Mouse (Mus musculus) neural tube, embryonic 11.5 days (tissue): ENCODE results near the gene Sucla2. TPM values are rescaled to one million over a fixed set of nuclear protein-coding genes. Genes with fewer than 3 reads are reported as not detected.
"Not testable (repeated sequence)": the region's sequence is repeated elsewhere in the genome, so short reads cannot be mapped to it uniquely, and the experiment has no call there.

Experiments used
- ATAC-seq: fragments of 200-750 bp; cut with Nextera tagmentation; 2 replicates; pipeline ENCODE4 v1.8.0; 2017; ENCODE audit warnings: moderate number of reproducible peaks, mild to moderate bottlenecking, moderate TSS enrichment, moderate library complexity; ENCODE audit not compliant: insufficient read depth, low FRiP score, low TSS enrichment
- DNase-seq: peaks from one replicate; pipeline ENCODE4 v3.0.0-alpha.2; 2015; ENCODE audit warnings: low spot score
- H3K27ac ChIP-seq: fragments of 300-500 bp; sonication (generic); 2 replicates; pipeline ENCODE4 v1.5.1; 2014; ENCODE audit warnings: low read depth, mild to moderate bottlenecking, low read length
- H3K27me3 ChIP-seq: fragments of 300-500 bp; sonication (generic); 2 replicates; pipeline ENCODE4 v1.6.1; 2014; ENCODE audit warnings: mild to moderate bottlenecking, low read length, mixed read lengths; ENCODE audit not compliant: control insufficient read depth, insufficient read depth
- H3K36me3 ChIP-seq: fragments of 300-500 bp; sonication (generic); 2 replicates; pipeline ENCODE4 v1.6.1; 2014; ENCODE audit warnings: mild to moderate bottlenecking, low read length, moderate library complexity, mixed read lengths; ENCODE audit not compliant: control insufficient read depth, insufficient read depth
- H3K4me1 ChIP-seq: fragments of 300-500 bp; sonication (generic); 2 replicates; pipeline ENCODE4 v1.6.1; 2014; ENCODE audit warnings: low read length, mixed read lengths; ENCODE audit not compliant: control insufficient read depth, insufficient read depth
- H3K4me2 ChIP-seq: fragments of 300-500 bp; sonication (generic); 2 replicates; pipeline ENCODE4 v1.6.1; 2014; ENCODE audit warnings: low read depth, mild to moderate bottlenecking, moderate library complexity
- H3K4me3 ChIP-seq: fragments of 300-500 bp; sonication (generic); 2 replicates; pipeline ENCODE4 v1.5.1; 2014; ENCODE audit warnings: low read depth, low read length
- H3K9ac ChIP-seq: fragments of 300-500 bp; sonication (generic); 2 replicates; pipeline ENCODE4 v1.6.1; 2014; ENCODE audit warnings: mild to moderate bottlenecking, low read length
- H3K9me3 ChIP-seq: fragments of 300-500 bp; sonication (generic); 2 replicates; pipeline ENCODE4 v1.6.1; 2016; ENCODE audit warnings: low read length; ENCODE audit not compliant: control insufficient read depth
- WGBS: fragments of 180-500 bp; shearing (Covaris S2); extraction: QIAGEN DNeasy Blood & Tissue Kit; methylation state at CpG from one replicate; pipeline ENCODE4 v1.1.7; 2014; 5-methylcytosine and 5-hydroxymethylcytosine counted together
- polyA plus RNA-seq: library from polyadenylated mRNA; unstranded; fragments of >200 nt; fragmentation: Nextera tagmentation; extraction: Ambion mirVana; gene quantifications from 2 replicates; pipeline ENCODE4 v1.2.1, GENCODE M21; 2014

Sucla2 gene
- polyA plus RNA-seq, 1 experiment from 2014 or later, result 112 TPM

DNA sequence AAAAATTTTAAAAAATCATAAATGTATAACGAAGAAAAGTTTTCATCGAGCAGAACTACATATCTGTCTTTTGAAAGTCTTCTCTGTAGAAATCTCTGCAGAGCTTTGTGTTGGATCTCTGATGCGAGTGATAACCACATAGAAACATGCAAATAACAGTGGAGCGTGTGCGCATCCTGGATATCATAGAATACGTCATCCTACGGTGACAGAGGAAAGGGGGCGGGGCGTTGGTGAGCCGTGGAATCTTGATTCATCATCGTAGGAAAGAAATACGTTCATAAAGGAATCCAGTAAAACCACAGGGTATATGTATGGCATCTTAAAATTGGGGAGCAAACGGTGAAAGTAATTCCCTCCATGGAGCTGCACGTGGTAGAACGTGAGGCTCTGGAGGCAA lies 17.9 kb upstream of the Sucla2 start:
- no peak overlapping the region for H3K9ac ChIP-seq
- no peaks in the 10 kb centered on the region for H3K27me3 ChIP-seq
- H3K4me3 ChIP-seq, result no peak overlapping the region
- WGBS, result 91% methylated on average over 15 of the region's 15 CpGs
- 0 out of 2 replicates have a peak, but pooled peaks cover 3% of the 10 kb centered on the region for H3K4me1 ChIP-seq
- no peak overlapping the region for H3K4me2 ChIP-seq
- H3K36me3 ChIP-seq, result no peaks in the 10 kb centered on the region; the same call in 1 of the 2 replicates
- H3K27ac ChIP-seq, result no peak overlapping the region
- ATAC-seq (no peak), DNase-seq (no peak)
- H3K9me3 ChIP-seq, result no peaks in the 10 kb centered on the region

DNA sequence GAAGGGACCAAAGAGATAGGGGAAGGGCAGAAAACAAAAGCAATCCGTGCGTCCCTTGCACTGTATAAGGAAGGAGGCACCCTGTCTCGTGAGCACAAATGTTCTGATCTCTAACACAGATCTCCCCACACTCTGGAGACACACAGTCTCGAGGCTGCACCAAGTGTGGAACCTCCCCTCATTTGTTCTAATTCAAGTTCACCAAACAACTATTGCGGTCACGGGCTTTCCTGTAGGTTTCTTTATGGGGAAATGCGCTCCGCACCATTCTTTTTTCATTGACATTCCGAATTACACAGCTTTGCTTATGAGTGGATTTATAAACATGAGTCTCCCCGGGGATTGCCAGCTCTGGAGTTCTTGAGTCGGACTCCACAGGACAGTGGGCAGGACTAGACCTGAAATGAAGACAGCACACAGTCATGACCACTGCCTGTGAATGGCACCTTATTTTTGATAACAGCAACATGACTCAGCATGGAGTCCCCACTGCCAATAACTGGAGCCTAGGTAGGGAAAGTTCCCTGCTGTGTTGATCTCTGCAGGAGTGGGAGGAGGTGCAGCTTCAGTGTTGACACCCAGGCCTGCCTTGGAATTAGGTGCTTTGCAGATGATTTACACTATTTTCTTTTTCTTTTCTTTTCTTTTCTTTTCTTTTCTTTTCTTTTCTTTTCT lies 17.3 kb upstream of the Sucla2 start:
- WGBS, result 79% methylated on average over 11 of the region's 11 CpGs
- no peaks in the 10 kb centered on the region for H3K27me3 ChIP-seq

DNA sequence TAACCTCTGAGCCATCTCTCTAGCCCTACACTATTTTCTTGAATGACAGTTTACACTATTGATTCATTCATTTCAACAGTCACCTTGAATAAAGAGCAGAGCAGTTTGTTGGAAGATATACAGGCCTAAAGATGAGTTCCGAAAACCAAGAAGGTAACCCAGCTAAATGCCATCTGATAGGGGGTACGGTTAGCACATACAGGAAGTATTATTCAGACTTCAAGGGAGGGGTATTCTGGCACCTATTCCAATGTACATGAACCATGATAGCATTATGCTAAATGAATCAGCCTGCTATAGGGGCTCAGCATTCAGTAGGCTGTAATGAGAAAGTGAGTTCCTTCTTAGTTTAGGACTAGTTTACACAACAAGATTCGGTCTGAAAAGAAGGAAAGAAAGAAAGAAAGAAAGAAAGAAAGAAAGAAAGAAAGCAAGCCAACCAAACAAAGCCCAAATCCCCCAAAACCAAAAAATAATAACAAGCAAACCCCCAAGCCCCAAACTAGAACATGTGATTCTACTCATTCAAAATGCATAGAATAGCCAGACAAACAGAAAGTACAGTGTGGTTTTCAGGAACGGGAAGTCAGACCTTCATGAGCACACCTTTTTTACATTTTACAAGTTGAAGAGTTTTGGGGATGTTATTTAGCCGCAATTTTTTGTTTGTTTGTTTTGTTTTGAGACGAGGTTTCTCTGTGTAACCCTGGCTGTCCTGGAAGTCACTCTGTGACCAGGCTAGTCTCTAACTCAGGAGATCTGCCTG lies 16.3 kb upstream of the Sucla2 start:
- no peak overlapping the region for H3K4me2 ChIP-seq
- H3K36me3 ChIP-seq, result peaks cover 2% of the 10 kb centered on the region; the same call in 1 of the 2 replicates
- H3K9me3 ChIP-seq, result no peaks in the 10 kb centered on the region
- ATAC-seq, result no peak
- H3K27me3 ChIP-seq, result no peaks in the 10 kb centered on the region
- no peak overlapping the region for H3K4me3 ChIP-seq
- 91% methylated on average over 6 of the region's 6 CpGs for WGBS
- no peak overlapping the region for H3K9ac ChIP-seq
- H3K27ac ChIP-seq, result no peak overlapping the region
- DNase-seq, result no peak
- no peaks in the 10 kb centered on the region for H3K4me1 ChIP-seq

More for the DNA sequence above, 17.3 kb upstream of the Sucla2 start:
- no peak overlapping the region for H3K4me2 ChIP-seq
- H3K36me3 ChIP-seq, result peaks cover 2% of the 10 kb centered on the region; the same call in 1 of the 2 replicates
- no peaks in the 10 kb centered on the region for H3K4me1 ChIP-seq
- H3K9ac ChIP-seq, result no peak overlapping the region
- ATAC-seq, result no peak
- H3K27ac ChIP-seq, result no peak overlapping the region
- H3K9me3 ChIP-seq, result no peaks in the 10 kb centered on the region
- H3K4me3 ChIP-seq, result no peak overlapping the region
- no peak for DNase-seq

DNA sequence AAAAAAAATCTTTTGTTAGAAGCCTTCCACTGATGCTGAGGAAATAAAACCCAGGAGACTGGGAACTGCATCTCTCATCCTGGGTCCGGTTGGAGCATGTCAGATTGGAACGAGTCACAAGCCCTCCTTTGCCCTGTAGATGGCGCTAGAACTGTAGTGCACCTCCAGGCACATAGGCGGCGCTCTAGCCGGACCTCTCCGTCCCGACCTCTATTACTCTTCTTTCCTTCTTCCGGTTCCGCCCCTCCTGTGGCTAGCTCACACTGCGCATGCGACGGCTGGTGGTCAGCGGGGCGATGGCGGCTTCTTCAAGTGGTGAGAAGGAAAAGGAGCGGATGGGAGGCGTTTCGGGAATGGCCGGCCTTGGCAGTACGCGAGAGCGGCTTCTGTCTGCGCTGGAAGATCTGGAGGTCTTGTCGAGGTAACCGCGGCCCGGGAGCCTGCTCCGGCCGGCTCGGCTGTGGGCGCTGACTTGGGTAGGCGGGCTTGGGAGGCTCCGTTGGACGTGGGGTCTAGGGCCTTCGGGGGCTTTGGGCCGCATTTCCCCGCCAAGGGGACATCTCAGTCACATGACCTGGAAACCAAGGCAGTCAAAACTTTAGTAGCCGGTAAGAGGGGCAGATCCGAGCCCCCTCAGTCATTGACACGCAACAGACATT lies 15.2 kb upstream of the Sucla2 start, which contains the start of gene Med4:
Gene Med4, plus strand, starts transcription at position 261 of the 659 bp plus-strand sequence.
- no peaks in the 10 kb centered on the region for H3K27me3 ChIP-seq
- H3K9ac ChIP-seq, result peak within 1 kb of the TSS; percentile 89
- DNase-seq (peak; percentile 96), ATAC-seq (peak; percentile 91)
- peaks cover 2% of the 10 kb centered on the region; the same call in 1 of the 2 replicates for H3K36me3 ChIP-seq
- peak within 1 kb of the TSS; percentile 89 for H3K4me3 ChIP-seq
- no peaks in the 10 kb centered on the region for H3K9me3 ChIP-seq
- H3K27ac ChIP-seq, result no peak within 1 kb of the TSS
- peak within 1 kb of the TSS; percentile 79 for H3K4me2 ChIP-seq
- no peaks in the 10 kb centered on the region for H3K4me1 ChIP-seq
- 1% methylated on average over 41 of the region's 41 CpGs for WGBS

DNA sequence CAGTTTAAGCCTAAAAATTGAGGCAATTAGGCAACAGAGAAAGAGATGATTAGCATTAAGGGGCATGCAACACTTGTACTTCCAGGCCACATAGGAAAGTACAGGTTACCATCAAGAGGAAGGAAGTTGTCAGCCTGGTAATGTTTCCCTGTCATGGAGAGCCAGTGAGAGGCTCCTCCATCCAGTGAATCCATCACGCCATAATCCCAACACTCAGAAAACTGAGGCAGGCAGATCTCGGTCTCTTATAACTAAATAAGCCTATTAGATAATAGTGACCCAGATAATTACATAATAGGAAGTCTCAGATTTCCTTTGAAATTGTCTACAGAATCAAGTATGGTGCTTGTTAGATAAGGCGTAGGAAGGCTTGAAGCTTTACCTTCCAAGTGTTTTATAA lies 983 bp upstream of the Sucla2 start:
- no peak for ATAC-seq
- Histone ChIP-seq H3K9me3 (no peaks in the 10 kb centered on the region), H3K9ac (no peak overlapping the region), H3K27ac (no peak overlapping the region), H3K36me3 (no peaks in the 10 kb centered on the region), H3K4me3 (no peak overlapping the region), H3K4me2 (no peak overlapping the region), H3K4me1 (no peaks in the 10 kb centered on the region), H3K27me3 (no peaks in the 10 kb centered on the region)
- WGBS, result 80% methylated on average over 3 of the region's 3 CpGs
- no peak for DNase-seq

DNA sequence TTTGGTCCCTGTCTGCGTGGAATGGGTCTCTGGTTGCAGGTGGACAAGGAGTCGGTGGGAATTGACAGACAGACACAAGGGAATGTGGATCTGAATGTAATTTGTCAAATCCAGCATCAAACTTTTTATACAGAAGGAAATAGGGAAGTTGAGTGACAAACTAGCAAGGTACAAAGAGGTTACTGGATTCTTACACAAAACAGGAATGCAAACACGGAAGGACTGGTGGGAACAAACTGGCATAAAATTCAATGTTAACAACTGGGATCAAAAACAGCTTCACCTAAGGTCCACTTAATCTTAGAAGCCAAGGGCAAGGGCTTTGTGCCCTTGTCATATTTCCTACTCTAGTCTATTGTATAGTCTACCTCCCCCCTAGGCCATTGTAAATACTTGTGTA lies 3.5 kb downstream of the Sucla2 start:
- H3K4me1 ChIP-seq, H3K4me3 ChIP-seq, H3K9me3 ChIP-seq, H3K4me2 ChIP-seq, H3K9ac ChIP-seq, H3K27ac ChIP-seq, H3K36me3 ChIP-seq, H3K27me3 ChIP-seq, DNase-seq, ATAC-seq: not testable (repeated sequence)
- WGBS, result 85% methylated on average over 3 of the region's 3 CpGs

DNA sequence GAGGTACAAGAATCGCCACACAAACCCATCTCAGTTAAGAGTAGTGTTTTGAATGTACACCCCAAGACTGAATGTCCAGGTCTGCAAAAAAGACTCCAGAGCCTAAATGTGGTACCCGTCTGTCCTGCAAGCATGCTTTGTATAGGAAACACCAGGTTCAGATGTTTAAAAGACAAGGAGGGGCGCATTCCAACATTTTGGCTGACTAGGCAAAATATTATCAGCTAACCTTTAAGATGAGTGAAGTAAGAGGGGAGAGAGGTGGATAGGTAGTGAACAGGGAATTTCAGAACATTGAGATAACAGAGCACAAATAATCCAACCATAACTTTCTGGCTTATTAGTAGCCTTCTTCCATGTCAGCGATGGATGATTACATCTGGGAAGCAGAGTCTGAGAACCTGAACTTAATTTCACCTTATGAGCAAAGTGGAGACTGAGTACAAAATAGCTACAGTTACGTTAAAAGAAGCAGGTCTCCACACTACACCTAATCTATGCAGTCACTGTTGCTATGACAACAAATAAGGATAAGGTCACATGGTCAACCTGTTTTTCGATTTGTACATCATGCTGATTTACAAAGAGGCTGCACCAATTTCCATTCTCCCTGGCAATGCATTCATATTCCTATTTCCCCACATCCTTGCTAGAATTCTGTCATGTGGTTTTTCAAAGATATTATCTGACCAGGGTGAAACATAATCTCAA lies 8.8 kb downstream of the Sucla2 start:
- H3K9ac ChIP-seq, result no peak overlapping the region
- H3K4me3 ChIP-seq, result no peak overlapping the region
- no peak for ATAC-seq
- DNase-seq, result no peak
- no peak overlapping the region for H3K27ac ChIP-seq
- no peaks in the 10 kb centered on the region for H3K4me1 ChIP-seq
- H3K27me3 ChIP-seq, result no peaks in the 10 kb centered on the region
- WGBS, result 79% methylated on average over 6 of the region's 6 CpGs
- no peaks in the 10 kb centered on the region for H3K9me3 ChIP-seq
- H3K4me2 ChIP-seq, result no peak overlapping the region
- no peaks in the 10 kb centered on the region for H3K36me3 ChIP-seq

DNA sequence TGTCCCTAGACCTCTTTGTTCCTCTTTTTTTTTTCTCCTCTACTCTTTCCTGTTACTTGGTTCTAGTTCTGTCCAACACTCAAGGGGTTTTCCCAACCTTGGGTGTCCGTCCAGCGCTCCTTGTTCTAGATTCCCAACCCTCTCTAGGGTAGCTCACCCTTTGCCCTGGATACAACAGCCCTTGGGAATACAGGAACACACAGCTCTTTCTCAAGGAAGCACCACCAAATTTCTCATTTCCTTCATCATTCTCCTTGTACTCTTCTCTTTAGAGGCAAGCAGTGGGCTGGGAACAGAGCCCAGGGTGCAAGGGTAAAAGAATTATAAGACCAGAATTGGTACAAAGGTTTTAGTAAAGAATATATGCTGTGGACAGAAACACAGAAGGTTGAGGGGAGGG lies 10.5 kb downstream of the Sucla2 start:
- Histone ChIP-seq H3K27ac (no peak overlapping the region), H3K9me3 (no peaks in the 10 kb centered on the region), H3K9ac (no peak overlapping the region), H3K4me2 (no peak overlapping the region), H3K4me3 (no peak overlapping the region), H3K36me3 (no peaks in the 10 kb centered on the region), H3K4me1 (no peaks in the 10 kb centered on the region), H3K27me3 (no peaks in the 10 kb centered on the region)
- no peak for ATAC-seq
- WGBS, result 91% methylated on average over 2 of the region's 2 CpGs
- no peak for DNase-seq
